Mouse (Mus musculus) spleen, postnatal 36 days (tissue): ENCODE results near the gene Rassf6.

ENCODE experiments used
- DNase-seq, 2 experiments: peaks; one replicate each; pipeline ENCODE4 v3.0.0; 2022; ENCODE audit warnings: low spot score in 2 of 2, mixed read lengths in 1 of 2

Rassf6 gene

DNA sequence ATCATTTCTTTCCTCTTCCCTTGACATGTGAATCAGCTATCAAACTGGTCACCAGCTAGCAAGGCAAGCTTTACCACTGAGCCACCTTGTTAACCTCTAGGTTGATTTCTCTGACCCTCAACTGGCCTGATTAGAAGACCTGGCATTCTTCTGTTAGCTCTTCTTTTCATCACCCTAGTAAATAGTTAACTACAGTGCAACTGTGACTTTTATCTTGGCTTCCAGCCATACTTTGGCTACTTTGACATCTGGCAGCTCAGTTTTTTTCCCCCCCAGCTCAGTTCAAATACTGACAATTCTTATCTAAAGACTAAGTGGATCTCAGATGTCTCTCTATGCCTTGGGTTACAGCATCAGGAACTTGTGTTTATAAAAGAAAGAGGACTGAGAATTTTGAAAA, 72.1 kb downstream of the Rassf6 start:
- DNase-seq, result no peak

- DNase-seq, result no peak
These were observed 72.7 kb downstream of the Rassf6 start for GRCm38 (mm10) chr5:90567788-90568187.

DNA sequence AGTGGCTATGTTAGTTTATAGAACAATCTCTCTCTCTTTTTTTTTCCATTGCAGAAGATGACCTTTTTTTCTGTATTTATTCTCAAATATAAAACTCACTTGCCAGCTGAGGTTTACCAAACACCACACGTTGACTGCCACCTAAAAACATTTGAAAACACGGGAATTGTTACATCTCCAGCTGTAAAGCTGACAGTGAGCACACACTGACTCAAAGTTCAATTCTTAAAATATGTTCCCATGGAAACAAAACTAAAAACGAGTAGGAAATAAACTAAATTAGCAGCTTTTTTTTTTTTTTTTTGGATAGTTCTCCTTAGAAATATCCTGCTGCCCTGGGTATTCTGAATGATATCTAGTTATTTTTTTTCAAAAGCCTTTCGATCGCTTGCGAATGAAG, 75.3 kb downstream of the Rassf6 start:
- DNase-seq, result no peak

- no peak for DNase-seq
These were observed 76.3 kb downstream of the Rassf6 start for GRCm38 (mm10) chr5:90564161-90564560.

- no peak for DNase-seq
These were observed 77.6 kb downstream of the Rassf6 start for GRCm38 (mm10) chr5:90562880-90563279.

DNA sequence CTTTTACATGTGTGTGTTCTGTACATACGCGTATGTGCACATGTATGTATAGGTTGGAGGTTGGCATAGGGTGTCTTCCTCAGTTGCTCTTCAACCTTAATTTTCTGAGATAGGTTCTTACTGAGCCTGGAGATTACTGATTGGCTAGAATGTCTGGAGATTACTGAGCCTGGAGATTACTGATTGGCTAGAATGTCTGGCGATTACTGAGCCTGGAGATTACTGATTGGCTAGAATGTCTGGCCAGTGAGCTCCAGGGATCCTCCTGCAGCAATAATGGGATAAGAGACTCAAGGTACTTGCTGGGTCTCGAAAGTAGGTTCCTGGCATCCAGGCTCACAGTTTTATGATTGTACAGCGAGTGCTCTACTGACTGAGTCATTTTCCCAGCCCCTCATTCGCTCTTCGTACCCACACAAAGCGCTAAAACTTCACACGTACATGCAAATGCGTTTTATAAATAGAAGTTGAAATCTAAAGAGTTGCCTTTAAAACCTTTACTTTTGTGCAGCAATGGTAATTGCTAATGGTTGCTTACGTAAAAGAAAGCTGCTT, 78.7 kb downstream of the Rassf6 start:
- no peak for DNase-seq

GRCm38 (mm10) chr5:90560743-90561142, 79.7 kb downstream of the Rassf6 start, which contains the start of gene 5830473C10Rik:
5830473C10Rik (plus strand) TSS chr5:90561107.
- no peak for DNase-seq

GRCm38 (mm10) chr5:90556052-90556451, 84.4 kb downstream of the Rassf6 start:
- no peak for DNase-seq
